Mouse (Mus musculus) bone marrow, adult 2 months (tissue): ENCODE data around the gene Nsun5. TPM values are rescaled to one million over a fixed set of nuclear protein-coding genes. Genes with fewer than 3 reads are reported as not detected.

Experiments used
- H3K27ac ChIP-seq: fragments of 200-500 bp; 2 replicates; pipeline ENCODE4 v1.5.1; 2012; ENCODE audit warnings: low read depth, mild to moderate bottlenecking, control low read depth, inconsistent platforms, low read length; ENCODE audit not compliant: control insufficient read depth, poor library complexity, insufficient read depth
- H3K4me1 ChIP-seq: fragments of 200-500 bp; 2 replicates; pipeline ENCODE4 v1.6.1; 2011; ENCODE audit warnings: low read length; ENCODE audit not compliant: control insufficient read depth, insufficient read depth
- H3K4me3 ChIP-seq: fragments of 200-500 bp; replicated peaks from 2 replicates; pipeline ENCODE3; 2011; ENCODE audit warnings: mild to moderate bottlenecking, low read depth, low read length, control low read depth; ENCODE audit not compliant: control insufficient read depth
- CTCF ChIP-seq: fragments of 200-500 bp; IDR thresholded peaks from 2 replicates; pipeline ENCODE4 v1.5.1; 2011; ENCODE audit warnings: low read length, control low read depth; ENCODE audit not compliant: control insufficient read depth, insufficient read depth
- POLR2A ChIP-seq: fragments of 200-500 bp; IDR thresholded peaks from 2 replicates; pipeline ENCODE4 v1.6.1; 2011; ENCODE audit warnings: low read depth, mild to moderate bottlenecking, control low read depth, low read length, borderline replicate concordance; ENCODE audit not compliant: control insufficient read depth
- WGBS: fragments of 180-500 bp; shearing (Covaris S2); methylation state at CpG from one replicate; pipeline ENCODE4 v1.1.7; 2018; 5-methylcytosine and 5-hydroxymethylcytosine counted together
- polyA plus RNA-seq: library from polyadenylated mRNA; stranded (reverse); fragments of >200 nt; gene quantifications from 2 replicates; pipeline ENCODE4 v1.2.4, GENCODE M21; 2011; ENCODE audit warnings: low replicate concordance; ENCODE audit not compliant: missing spikeins, insufficient read depth, insufficient read length

The Nsun5 gene
- polyA plus RNA-seq, 1 experiment = 12.8 TPM

- 0% methylated on average over 1 of the region's 1 CpGs for WGBS
Observed at GRCm38 (mm10) chr5:135346430-135346829, 23.3 kb upstream of the Nsun5 start.

GRCm38 (mm10) chr5:135347511-135348011 is 22.2 kb upstream of the Nsun5 start:
- WGBS = 66% methylated on average over 4 of the region's 4 CpGs
- H3K4me3 ChIP-seq = no peak overlapping the region
- H3K27ac ChIP-seq = no peak overlapping the region
- no peak for TF ChIP-seq POLR2A
- no peak for TF ChIP-seq CTCF
- H3K4me1 ChIP-seq = no peaks in the 10 kb centered on the region; the same call in 1 of the 2 replicates

More at GRCm38 (mm10) chr5:135346430-135346829, 23.3 kb upstream of the Nsun5 start:
- H3K4me3 ChIP-seq = no peak overlapping the region
- no peak for TF ChIP-seq POLR2A
- TF ChIP-seq CTCF = no peak
- H3K4me1 ChIP-seq = no peaks in the 10 kb centered on the region; the same call in 1 of the 2 replicates
- no peak overlapping the region for H3K27ac ChIP-seq

- no peak for TF ChIP-seq POLR2A
- TF ChIP-seq CTCF = no peak
- H3K4me3 ChIP-seq = no peak within 1 kb of the TSS
- 92% methylated on average over 35 of the region's 35 CpGs for WGBS
- H3K4me1 ChIP-seq = no peaks in the 10 kb centered on the region; the same call in 1 of the 2 replicates
- H3K27ac ChIP-seq = no peak within 1 kb of the TSS
Observed at GRCm38 (mm10) chr5:135349862-135350261, 19.9 kb upstream of the Nsun5 start, which contains the start of gene Fkbp6. Fkbp6 (minus strand) TSS chr5:135350044.

- 73% methylated on average over 13 of the region's 13 CpGs for WGBS
- no peak for TF ChIP-seq POLR2A
- TF ChIP-seq CTCF = no peak
- H3K27ac ChIP-seq = no peak overlapping the region
Observed at GRCm38 (mm10) chr5:135351606-135352005, 18.1 kb upstream of the Nsun5 start.

GRCm38 (mm10) chr5:135352995-135353394 is 16.8 kb upstream of the Nsun5 start, which contains the start of gene Trim50:
Trim50 (plus strand) TSS chr5:135353295.
- no peaks in the 10 kb centered on the region for H3K4me1 ChIP-seq
- no peak within 1 kb of the TSS for H3K27ac ChIP-seq
- H3K4me3 ChIP-seq = no peak within 1 kb of the TSS
- no peak for TF ChIP-seq CTCF
- TF ChIP-seq POLR2A = no peak
- 80% methylated on average over 9 of the region's 9 CpGs for WGBS

More at GRCm38 (mm10) chr5:135351606-135352005, 18.1 kb upstream of the Nsun5 start:
- Histone ChIP-seq H3K4me1 (no peaks in the 10 kb centered on the region), H3K4me3 (no peak overlapping the region)

GRCm38 (mm10) chr5:135353564-135353963 is 16.2 kb upstream of the Nsun5 start:
- Histone ChIP-seq H3K27ac (no peak overlapping the region), H3K4me3 (no peak overlapping the region), H3K4me1 (no peaks in the 10 kb centered on the region)
- WGBS = 29% methylated on average over 20 of the region's 20 CpGs
- no peak for TF ChIP-seq POLR2A
- peak; percentile 36 for TF ChIP-seq CTCF

GRCm38 (mm10) chr5:135356090-135356489 is 13.7 kb upstream of the Nsun5 start:
- 16% methylated on average over 1 of the region's 1 CpGs for WGBS
- Histone ChIP-seq H3K27ac (no peak overlapping the region), H3K4me3 (no peak overlapping the region), H3K4me1 (no peaks in the 10 kb centered on the region)
- TF ChIP-seq CTCF (no peak), POLR2A (no peak)

GRCm38 (mm10) chr5:135357556-135357955 is 12.2 kb upstream of the Nsun5 start:
- Histone ChIP-seq H3K4me3 (no peak overlapping the region), H3K4me1 (no peaks in the 10 kb centered on the region), H3K27ac (no peak overlapping the region)
- 76% methylated on average over 2 of the region's 2 CpGs for WGBS
- TF ChIP-seq POLR2A = no peak
- no peak for TF ChIP-seq CTCF
